Mouse (Mus musculus) lung, postnatal 10 days (tissue): ENCODE data around the gene Fbxl3.

Experiments used
- DNase-seq: peaks from one replicate; pipeline ENCODE4 v3.0.0; 2021

The Fbxl3 gene

GRCm38 (mm10) chr14:103079209-103079977 is 20.0 kb downstream of the Fbxl3 start:
- no peak for DNase-seq

- DNase-seq: no peak
Measured at GRCm38 (mm10) chr14:103078006-103078912, 21.1 kb downstream of the Fbxl3 start.

GRCm38 (mm10) chr14:103077272-103078005 is 21.9 kb downstream of the Fbxl3 start:
- DNase-seq: no peak

GRCm38 (mm10) chr14:103075166-103075565 is 24.2 kb downstream of the Fbxl3 start:
- DNase-seq: no peak

GRCm38 (mm10) chr14:103073825-103074224 is 25.5 kb downstream of the Fbxl3 start:
- DNase-seq: no peak

- peak; percentile 27 for DNase-seq
Measured at GRCm38 (mm10) chr14:103072731-103073130, 26.6 kb downstream of the Fbxl3 start.

- no peak for DNase-seq
Measured at GRCm38 (mm10) chr14:103071471-103071870, 27.9 kb downstream of the Fbxl3 start.

GRCm38 (mm10) chr14:103070790-103071189 is 28.6 kb downstream of the Fbxl3 start:
- DNase-seq: peak; percentile 33

GRCm38 (mm10) chr14:103069864-103070611 is 29.3 kb downstream of the Fbxl3 start, which contains the start of gene Cln5:
TSS of gene Cln5 (plus strand) at chr14:103070216.
- DNase-seq: peak; percentile 97

GRCm38 (mm10) chr14:103069465-103069863 is 29.9 kb downstream of the Fbxl3 start:
- DNase-seq: no peak

GRCm38 (mm10) chr14:103065294-103066167 is 33.8 kb downstream of the Fbxl3 start:
- DNase-seq: peak; percentile 84

- peak; percentile 9 for DNase-seq
Measured at GRCm38 (mm10) chr14:103059495-103059894, 39.9 kb downstream of the Fbxl3 start.

- DNase-seq: peak; percentile 60
Measured at GRCm38 (mm10) chr14:103058998-103059397, 40.4 kb downstream of the Fbxl3 start.

GRCm38 (mm10) chr14:103056601-103057000 is 42.8 kb downstream of the Fbxl3 start:
- no peak for DNase-seq

- DNase-seq: no peak
Measured at GRCm38 (mm10) chr14:103054731-103055130, 44.6 kb downstream of the Fbxl3 start.

GRCm38 (mm10) chr14:103051159-103051769 is 48.1 kb downstream of the Fbxl3 start:
- peak; percentile 86 for DNase-seq

GRCm38 (mm10) chr14:103048292-103049086 is 50.9 kb downstream of the Fbxl3 start:
- no peak for DNase-seq

- no peak for DNase-seq
Measured at GRCm38 (mm10) chr14:103046677-103047076, 52.7 kb downstream of the Fbxl3 start, which contains the start of gene Acod1. TSS of gene Acod1 (plus strand) at chr14:103046977.

GRCm38 (mm10) chr14:103037016-103037415 is 62.4 kb downstream of the Fbxl3 start:
- DNase-seq: no peak

GRCm38 (mm10) chr14:103034076-103034475 is 65.3 kb downstream of the Fbxl3 start:
- DNase-seq: no peak
